Mouse (Mus musculus) liver, postnatal 0 days (tissue): ENCODE results near the gene Lrrc20.

Source experiments
- CTCF ChIP-seq: sonication (generic); IDR thresholded peaks from 2 replicates; pipeline ENCODE4 v1.5.1; 2016; ENCODE audit warnings: antibody characterized with exemption, low read depth
- EP300 ChIP-seq: IDR thresholded peaks from 2 replicates; pipeline ENCODE4 v1.6.1; 2016; ENCODE audit warnings: antibody characterized with exemption, low read depth, mild to moderate bottlenecking

GRCm38 (mm10) chr10:61563550-61563949 lies 87.9 kb downstream of the Lrrc20 start:
- no peak for TF ChIP-seq CTCF
- no peak for TF ChIP-seq EP300
